ENCODE assay signal across 9 mouse cellular contexts in the genomic region with DNA sequence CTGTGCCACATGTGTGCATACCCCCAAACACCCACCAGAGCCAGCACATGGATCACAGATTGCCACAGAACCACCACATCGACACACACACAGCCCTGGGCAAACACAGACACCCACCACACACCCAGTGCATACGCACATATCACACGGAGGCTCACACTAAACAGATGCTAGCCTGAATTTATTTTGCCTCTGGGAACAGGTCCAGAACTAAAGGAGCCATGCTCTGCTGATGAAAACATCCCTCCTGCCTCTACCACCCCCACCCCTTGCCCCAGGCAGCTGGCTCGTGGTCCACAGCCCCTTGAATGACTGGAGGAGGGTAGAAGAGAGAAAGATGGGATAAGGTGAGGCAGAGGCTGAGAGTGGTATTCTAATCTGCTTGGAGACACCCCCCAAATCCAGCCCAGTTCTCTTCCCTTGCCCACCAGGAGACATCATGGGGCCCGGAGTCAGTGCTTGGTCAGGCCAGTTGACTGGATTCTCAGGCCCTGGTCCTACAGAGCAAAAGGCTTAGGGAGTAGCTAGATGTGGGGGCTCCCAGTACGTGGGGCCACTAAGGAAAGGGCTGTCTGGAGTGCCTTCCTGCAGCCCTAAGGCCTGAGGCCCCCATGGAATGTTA. TPM values are rescaled to one million over a fixed set of nuclear protein-coding genes. Genes with fewer than 3 reads are reported as not detected.
DNase-seq lines count a peak whose midpoint lies in the region; ATAC-seq and TF ChIP-seq lines count a peak whose summit lies in the region.
"Had no signal": no experiment of that assay in that cellular context is flagged by ENCODE, and none has a peak within 500 bp of the region (broad histone marks: within the 10 kb centered on the region; RNA-seq: fewer than 3 reads in every experiment).

No protein-coding gene starts in this region.

- WGBS in heart, embryonic 15.5 days = 37% methylated on average over 6 of the region's 6 CpGs
- 34% methylated on average over 6 of the region's 6 CpGs for WGBS in liver, embryonic 14.5 days (ENCODE audit: insufficient replicate concordance)

- TF ChIP-seq RAD21 in MEL (IDR thresholded peaks at IDR 0.05; ENCODE audit: low read depth, low read length) = no peak

- peaks cover 4% of the 10 kb centered on the region; the same call in 1 of the 2 replicates for H3K36me3 ChIP-seq in heart, embryonic 15.5 days
- peaks cover 39 to 77% of the 10 kb centered on the region in 2 experiments for H3K36me3 ChIP-seq in MEL (ENCODE audit: control insufficient read depth in 1 of 2, insufficient read depth in 2 of 2, low read length in 2 of 2)
- H3K36me3 ChIP-seq in liver, embryonic 14.5 days (replicated peaks; ENCODE audit: control insufficient read depth, insufficient read depth, low read depth) = no peaks in the 10 kb centered on the region

- peak overlapping the region; percentile 19; the same call in 1 of the 2 replicates for H3K9ac ChIP-seq in heart, embryonic 15.5 days
- no peak overlapping the region for H3K9ac ChIP-seq in MEL (ENCODE audit: control insufficient read depth, low read depth, low read length, poor library complexity, severe bottlenecking)
- no peak overlapping the region for H3K9ac ChIP-seq in liver, embryonic 14.5 days (replicated peaks)

- ATAC-seq in heart, embryonic 15.5 days (replicated peaks; ENCODE audit: insufficient number of reproducible peaks, insufficient read depth, low FRiP score, low read depth) = no peak
- ATAC-seq in liver, embryonic 14.5 days (ENCODE audit: insufficient read depth) = no peak
- ATAC-seq: Patski had no signal

- H3K4me1 ChIP-seq in heart, embryonic 15.5 days (replicated peaks) = peaks cover 87% of the 10 kb centered on the region
- peaks cover 52 to 77% of the 10 kb centered on the region in 2 experiments for H3K4me1 ChIP-seq in MEL (ENCODE audit: control insufficient read depth in 1 of 2, insufficient read depth in 2 of 2, low read length in 2 of 2)
- peaks cover 13 to 52% of the 10 kb centered on the region in 2 experiments for H3K4me1 ChIP-seq in liver, embryonic 14.5 days (replicated peaks; ENCODE audit: control insufficient read depth in 2 of 2, insufficient read depth in 2 of 2, low read length in 1 of 2)

- H3K9me3 ChIP-seq in heart, embryonic 15.5 days (replicated peaks) = no peaks in the 10 kb centered on the region
- H3K9me3 ChIP-seq in MEL (replicated peaks; ENCODE audit: insufficient read depth, low read length) = no peaks in the 10 kb centered on the region
- H3K9me3 ChIP-seq in liver, embryonic 14.5 days (ENCODE audit: control insufficient read depth, low read length) = no peaks in the 10 kb centered on the region

- TF ChIP-seq POLR2A in MEL (IDR thresholded peaks at IDR 0.05; ENCODE audit: control insufficient read depth in 1 of 2, insufficient read depth in 1 of 2, low read depth in 1 of 2, low read length in 2 of 2, poor library complexity in 1 of 2) = no peak

- H3K27ac ChIP-seq in heart, embryonic 15.5 days = peak overlapping the region; percentile 91
- H3K27ac ChIP-seq in MEL (ENCODE audit: control insufficient read depth, low read depth, low read length) = peak overlapping the region; percentile 5; the same call in 1 of the 2 replicates
- H3K27ac ChIP-seq in liver, embryonic 14.5 days = no peak overlapping the region

- peak overlapping the region; percentile 92 for H3K4me2 ChIP-seq in heart, embryonic 15.5 days
- peak overlapping the region; percentile 25 for H3K4me2 ChIP-seq in liver, embryonic 14.5 days (ENCODE audit: low read depth)

- DNase-seq in heart, postnatal 25 days (ENCODE audit: low spot score) = no peak
- no peak for DNase-seq in MEL (ENCODE audit: low read depth, low spot score)
- DNase-seq in frontal cortex, postnatal 36 days (ENCODE audit: low spot score in 2 of 2) = peak; percentile 64 to 78
- DNase-seq in liver, embryonic 14.5 days (ENCODE audit: low read depth in 3 of 3, low spot score in 3 of 3) = no peak
- no peak for DNase-seq in retina, embryonic 14.5 days (ENCODE audit: low spot score)
- no peak for DNase-seq in retina, postnatal 1 day
- no peak for DNase-seq in kidney, postnatal 10 days

- no peaks in the 10 kb centered on the region for H3K27me3 ChIP-seq in heart, embryonic 15.5 days
- H3K27me3 ChIP-seq in MEL (ENCODE audit: control insufficient read depth in 1 of 2, insufficient read depth in 2 of 2, low read length in 2 of 2) = no peaks in the 10 kb centered on the region
- peaks cover 4% of the 10 kb centered on the region for H3K27me3 ChIP-seq in liver, embryonic 14.5 days (ENCODE audit: control insufficient read depth, insufficient read depth, low read length)
- H3K27me3 ChIP-seq: Patski had no signal

- H3K79me2 ChIP-seq in MEL (ENCODE audit: control insufficient read depth, insufficient read depth, low read length, poor library complexity) = peaks cover 93% of the 10 kb centered on the region

- intact Hi-C loops in heart, postnatal 25 days (cut with DNase I) = loop anchor here (2.0 to 5.0 kb wide), 2 partner anchors 16 to 41 kb away; no protein-coding TSS in a partner anchor

- no peak for TF ChIP-seq EP300 in MEL (IDR thresholded peaks at IDR 0.05; ENCODE audit: low read depth in 1 of 2, low read length in 2 of 2)
- TF ChIP-seq EP300 in liver, embryonic 14.5 days (IDR thresholded peaks at IDR 0.05; ENCODE audit: low read depth) = no peak

- TF ChIP-seq CTCF in MEL (IDR thresholded peaks at IDR 0.05 in 2 of 3, conservative IDR thresholded peaks at IDR 0.05 in 1 of 3; ENCODE audit: control insufficient read depth in 1 of 3, insufficient read depth in 1 of 3, low read depth in 2 of 3, low read length in 3 of 3, poor library complexity in 1 of 3, severe bottlenecking in 1 of 3) = no peak; a peak in 1 of 6 replicates
- no peak for TF ChIP-seq CTCF in liver, embryonic 14.5 days (IDR thresholded peaks at IDR 0.05; ENCODE audit: low read depth)

- H3K4me3 ChIP-seq in heart, embryonic 15.5 days = peak overlapping the region; percentile 81
- no peak overlapping the region for H3K4me3 ChIP-seq in MEL (ENCODE audit: control insufficient read depth in 1 of 2, insufficient read depth in 1 of 2, low read depth in 2 of 2, low read length in 2 of 2)
- H3K4me3 ChIP-seq in liver, embryonic 14.5 days (ENCODE audit: insufficient read depth in 1 of 2, low read depth in 2 of 2, low read length in 2 of 2) = no peak overlapping the region

TF ChIP-seq in MEL, 35 proteins besides CTCF, POLR2A, EP300 and RAD21:
- TF ChIP-seq MAX (IDR thresholded peaks at IDR 0.05; ENCODE audit: low read length) (no peak), MXI1 (IDR thresholded peaks at IDR 0.05; ENCODE audit: low read depth, low read length) (peak; percentile 39; the same call in 1 of the 2 replicates), USF2 (IDR thresholded peaks at IDR 0.05; ENCODE audit: borderline replicate concordance in 1 of 2, insufficient read depth in 1 of 2, low read depth in 1 of 2, low read length in 2 of 2) (0 out of 4 replicates have a peak, but pooled peaks of 1 of the 2 experiments have one; percentile 13), POLR2AphosphoS2 (IDR thresholded peaks at IDR 0.05; ENCODE audit: low read length) (peak; percentile 29; the same call in 1 of the 2 replicates), SIN3A (IDR thresholded peaks at IDR 0.05; ENCODE audit: low read length) (peak; percentile 40; the same call in 1 of the 2 replicates), RCOR1 (IDR thresholded peaks at IDR 0.05; ENCODE audit: low read depth, low read length) (0 out of 2 replicates have a peak, but pooled peaks have one; percentile 5)

RNA-seq across cellular contexts. Expression of gene Hdac7, which starts 16.0 kb away (rescaled TPM):
- 20.4 and 34.5 TPM in 2 replicates for polyA plus RNA-seq in heart, embryonic 15.5 days (2015; fragmentation: Nextera tagmentation; extraction: Ambion mirVana)
- total RNA-seq in heart, postnatal 25 days (2021) = 10 to 100 TPM; 30.3 to 33.0 TPM
- total RNA-seq in MEL (2012; rRNA removed) = 100 and 102 TPM in 2 replicates
- 100 to 1,000 TPM in 1 of 2 experiments, not detected in 1; 389 TPM for polyA plus RNA-seq in MEL (2012; ENCODE audit: insufficient read depth in 1 of 2, insufficient read length in 2 of 2, low read depth in 1 of 2, low replicate concordance in 2 of 2, missing spikeins in 1 of 2)
- 8.6 and 11.3 TPM in 2 replicates for polyA plus RNA-seq in liver, embryonic 14.5 days (2012; rRNA removed)
- polyA plus RNA-seq in liver, embryonic 14.5 days (2014; fragmentation: Nextera tagmentation; extraction: Ambion mirVana) = 4.7 and 6.6 TPM in 2 replicates

RNA-seq across cellular contexts. Expression of gene Slc48a1, which starts 50.0 kb away (rescaled TPM):
- polyA plus RNA-seq in heart, embryonic 15.5 days (2015; fragmentation: Nextera tagmentation; extraction: Ambion mirVana) = 64.3 and 76.8 TPM in 2 replicates
- 10 to 100 TPM; 76.5 to 83.0 TPM for total RNA-seq in heart, postnatal 25 days (2021)
- 116 and 136 TPM in 2 replicates for total RNA-seq in MEL (2012; rRNA removed)
- polyA plus RNA-seq in MEL (2012; ENCODE audit: insufficient read depth in 1 of 2, insufficient read length in 2 of 2, low read depth in 1 of 2, low replicate concordance in 2 of 2, missing spikeins in 1 of 2) = 100 to 1,000 TPM in 1 of 2 experiments, not detected in 1; 299 TPM
- polyA plus RNA-seq in liver, embryonic 14.5 days (2012; rRNA removed) = 35.0 and 47.8 TPM in 2 replicates
- polyA plus RNA-seq in liver, embryonic 14.5 days (2014; fragmentation: Nextera tagmentation; extraction: Ambion mirVana) = 73.9 and 74.7 TPM in 2 replicates

Comparison
In these comparisons a context has a peak if more than half of its experiments do, and no peak if none do; other contexts are left out.
1. DNase-seq: peak in frontal cortex, postnatal 36 days (2 of 2); none in heart, postnatal 25 days (single experiment), MEL (single experiment), liver, embryonic 14.5 days (0 of 3), retina, embryonic 14.5 days (single experiment), retina, postnatal 1 day (single experiment) and kidney, postnatal 10 days (single experiment).